Mouse (Mus musculus): Measurements from ENCODE around the gene Mrpl11. TPM values are rescaled to one million over a fixed set of nuclear protein-coding genes. Genes with fewer than 3 reads are reported as not detected.

Mrpl11 gene
- total RNA-seq (2023; ENCODE audit: inconsistent age), result 31.3 to 42.8 TPM (median 37.5 TPM) in 4 replicates

DNA sequence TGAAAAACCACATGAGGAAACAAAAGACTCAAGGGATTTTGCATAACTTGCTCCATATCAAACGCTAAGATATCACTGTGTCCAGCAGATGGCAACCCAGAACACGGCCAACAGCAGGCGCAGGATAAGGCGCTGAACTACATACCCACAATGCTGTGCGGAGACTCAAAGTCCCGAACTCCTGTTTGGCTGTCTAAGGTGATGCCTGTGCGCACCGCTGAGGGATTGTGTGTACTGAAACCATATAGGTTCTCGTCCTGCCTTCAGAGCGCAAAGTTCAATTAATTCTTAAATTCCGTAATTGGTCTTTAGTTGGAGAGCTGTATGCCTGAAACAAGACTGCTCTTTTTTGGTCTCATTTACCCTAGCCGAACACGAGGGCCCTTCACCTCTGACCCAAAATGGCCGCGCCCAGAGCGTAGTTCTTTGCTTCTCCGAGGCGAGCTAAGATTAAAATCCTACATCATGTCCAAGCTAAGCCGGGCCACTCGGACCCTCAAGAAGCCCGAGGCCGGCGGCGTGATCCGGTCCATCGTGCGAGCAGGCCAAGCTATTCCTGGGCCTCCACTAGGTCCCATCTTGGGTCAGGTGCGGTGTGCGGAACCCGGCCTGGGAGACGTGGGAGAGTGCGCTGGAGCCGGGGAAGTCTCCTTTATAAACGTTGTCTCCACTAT lies at the start of gene Mrpl11:
Gene Mrpl11 (plus strand): TSS at position 220 of the 674 bp plus-strand sequence.

DNA sequence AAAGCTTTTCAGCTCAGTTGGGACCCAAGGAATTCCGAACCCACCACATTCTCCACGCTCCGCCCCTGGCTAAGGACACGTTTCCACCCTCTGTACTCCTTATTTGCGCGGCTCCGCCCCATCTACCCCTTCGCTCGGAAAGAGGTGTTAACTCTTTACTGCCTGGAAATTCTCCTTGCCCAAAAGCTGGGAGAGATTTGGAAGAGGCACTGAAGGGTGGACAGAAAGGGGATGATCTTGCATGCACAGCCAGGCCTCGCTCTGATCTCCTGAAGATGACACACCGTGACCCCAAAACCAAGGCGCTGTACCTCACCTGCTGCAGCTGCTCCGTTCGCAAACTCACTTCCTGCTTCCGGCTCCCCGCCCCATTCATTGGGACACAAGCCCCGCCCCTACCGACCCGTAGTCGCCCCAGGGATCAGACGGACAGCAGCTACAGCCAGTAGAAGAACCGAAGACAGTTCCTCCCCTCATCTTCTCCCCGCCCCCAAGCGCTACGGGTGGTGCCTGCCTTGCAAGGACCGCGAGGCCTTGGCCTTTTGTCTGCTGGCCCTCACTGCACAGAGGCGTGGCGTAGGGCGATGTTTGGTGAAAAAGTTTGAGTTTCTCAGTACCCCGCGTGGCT lies 33.9 kb upstream of the Mrpl11 start, which contains the start of gene Dpp3:
Gene Dpp3 (minus strand): TSS at position 384 of the 628 bp plus-strand sequence.

DNA sequence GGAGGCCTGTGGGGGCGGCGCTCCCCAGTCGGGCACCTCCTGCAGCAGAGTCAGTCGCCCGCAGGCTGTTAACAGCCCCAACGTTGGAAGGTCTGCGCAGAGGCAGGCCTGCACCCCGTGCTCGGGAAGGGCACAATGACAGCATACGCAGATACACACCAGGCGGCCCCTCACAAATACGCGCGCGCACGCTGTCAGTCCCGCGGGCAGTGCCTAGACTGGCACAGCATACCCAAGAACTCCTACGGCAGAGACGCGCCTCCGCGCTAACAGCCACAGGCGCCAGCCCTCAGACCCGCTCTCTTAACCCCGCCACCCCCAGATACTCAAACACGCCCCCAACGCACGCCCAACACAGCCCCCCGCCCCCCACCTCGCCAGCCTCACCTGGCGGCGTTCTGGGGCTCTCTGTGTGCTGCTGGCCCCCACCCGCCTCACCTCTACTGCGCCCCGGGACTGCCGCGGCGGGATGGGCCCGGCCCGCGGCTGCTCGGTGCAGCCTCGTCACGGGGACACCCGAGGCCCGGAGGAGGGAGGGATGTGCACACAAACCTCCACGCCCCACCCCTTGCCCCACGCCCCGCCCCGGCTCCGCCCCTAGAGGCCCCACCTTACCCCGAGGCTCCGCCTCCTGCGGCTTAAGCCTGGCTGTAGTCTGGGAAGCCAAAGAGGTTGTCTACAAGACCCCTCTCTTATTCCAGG lies 19.2 kb upstream of the Mrpl11 start, which contains the start of gene Peli3:
Gene Peli3 (minus strand): TSS at position 577 of the 702 bp plus-strand sequence.

DNA sequence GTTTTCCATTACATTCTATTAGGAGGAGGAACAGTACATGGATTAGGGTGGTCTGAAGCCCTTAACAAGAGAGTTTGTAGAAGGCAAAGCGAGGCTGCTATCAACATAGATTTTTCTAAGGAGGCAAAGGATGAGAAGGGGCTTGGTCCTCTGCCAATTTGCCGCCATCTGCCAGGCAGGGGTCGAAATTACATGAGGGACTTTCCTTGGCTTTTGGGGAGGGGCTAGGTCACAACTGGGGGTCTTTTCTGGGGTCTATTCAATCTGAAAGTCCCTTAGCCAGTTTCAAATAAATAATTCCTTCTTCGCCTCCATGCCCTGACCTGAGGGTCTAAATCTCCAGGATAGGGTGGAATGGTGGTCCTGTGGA lies 28.3 kb downstream of the Mrpl11 start, which contains the start of gene Npas4:
Gene Npas4 (minus strand): TSS at position 61 of the 370 bp plus-strand sequence.

Other genes with a start within 250 kb of the Mrpl11 start
- 22.8 to 27.2 TPM (median 23.0 TPM) in 4 replicates for gene Rbm4b, start 205.7 kb upstream of the Mrpl11 start, total RNA-seq (2023; ENCODE audit: inconsistent age)
- 66.4 to 76.6 TPM (median 70.6 TPM) in 4 replicates for gene Rbm4, start 168.2 kb upstream of the Mrpl11 start, total RNA-seq (2023; ENCODE audit: inconsistent age)
- 28.2 to 42.1 TPM (median 30.4 TPM) in 4 replicates for gene Gm21992, start 150.5 kb upstream of the Mrpl11 start, total RNA-seq (2023; ENCODE audit: inconsistent age)
- gene Rbm14, start 150.5 kb upstream of the Mrpl11 start, total RNA-seq (2023; ENCODE audit: inconsistent age), result 68.5 to 90.5 TPM (median 73.1 TPM) in 4 replicates
- 22.2 to 26.6 TPM (median 24.0 TPM) in 4 replicates for gene Ccs, start 122.8 kb upstream of the Mrpl11 start, total RNA-seq (2023; ENCODE audit: inconsistent age)
- gene Ccdc87, start 122.8 kb upstream of the Mrpl11 start, total RNA-seq (2023; ENCODE audit: inconsistent age), result not detected in 4 replicates
- gene Ctsf, start 107.0 kb upstream of the Mrpl11 start, total RNA-seq (2023; ENCODE audit: inconsistent age), result 0.63 to 1.5 TPM (median 1.4 TPM) in 3 of 4 replicates, not detected in the other
- not detected in 4 replicates for gene Actn3, start 84.2 kb upstream of the Mrpl11 start, total RNA-seq (2023; ENCODE audit: inconsistent age)
- gene Zdhhc24, start 83.5 kb upstream of the Mrpl11 start, total RNA-seq (2023; ENCODE audit: inconsistent age), result 7.2 to 12.1 TPM (median 9.8 TPM) in 4 replicates
- 2.5 to 5.7 TPM (median 2.9 TPM) in 4 replicates for gene Bbs1, start 55.5 kb upstream of the Mrpl11 start, total RNA-seq (2023; ENCODE audit: inconsistent age)
- gene Dpp3, start 33.9 kb upstream of the Mrpl11 start, total RNA-seq (2023; ENCODE audit: inconsistent age), result 71.4 to 78.7 TPM (median 76.1 TPM) in 4 replicates
- 1.1 to 4.0 TPM (median 1.6 TPM) in 4 replicates for gene Peli3, start 19.0 kb upstream of the Mrpl11 start, total RNA-seq (2023; ENCODE audit: inconsistent age)
- gene Npas4, start 28.2 kb downstream of the Mrpl11 start, total RNA-seq (2023; ENCODE audit: inconsistent age), result 0.22 TPM in 1 of 4 replicates, not detected in the others
- 2.3 to 4.6 TPM (median 3.6 TPM) in 4 replicates for gene Slc29a2, start 61.7 kb downstream of the Mrpl11 start, total RNA-seq (2023; ENCODE audit: inconsistent age)
- gene B4gat1, start 76.7 kb downstream of the Mrpl11 start, total RNA-seq (2023; ENCODE audit: inconsistent age), result 1.0 to 3.7 TPM (median 2.2 TPM) in 4 replicates
- gene AC124502.3, start 76.7 kb downstream of the Mrpl11 start, total RNA-seq (2023; ENCODE audit: inconsistent age), result 2.1 to 4.3 TPM (median 3.1 TPM) in 4 replicates
- gene Brms1, start 79.2 kb downstream of the Mrpl11 start, total RNA-seq (2023; ENCODE audit: inconsistent age), result 59.2 to 67.2 TPM (median 63.0 TPM) in 4 replicates
- 1.8 to 3.9 TPM (median 3.1 TPM) in 4 replicates for gene Rin1, start 88.3 kb downstream of the Mrpl11 start, total RNA-seq (2023; ENCODE audit: inconsistent age)
- gene Cd248, start 105.9 kb downstream of the Mrpl11 start, total RNA-seq (2023; ENCODE audit: inconsistent age), result 0.18 TPM in 1 of 4 replicates, not detected in the others
- gene Tmem151a, start 123.4 kb downstream of the Mrpl11 start, total RNA-seq (2023; ENCODE audit: inconsistent age), result 0.13 to 0.96 TPM in 2 of 4 replicates, not detected in the others
- gene Yif1a, start 126.4 kb downstream of the Mrpl11 start, total RNA-seq (2023; ENCODE audit: inconsistent age), result 30.3 to 38.1 TPM (median 35.5 TPM) in 4 replicates
- 0.78 to 1.9 TPM (median 1.5 TPM) in 4 replicates for gene Cnih2, start 136.4 kb downstream of the Mrpl11 start, total RNA-seq (2023; ENCODE audit: inconsistent age)
- 101 to 112 TPM (median 105 TPM) in 4 replicates for gene Rab1b, start 144.9 kb downstream of the Mrpl11 start, total RNA-seq (2023; ENCODE audit: inconsistent age)
- 34.5 to 38.0 TPM (median 36.7 TPM) in 4 replicates for gene Klc2, start 156.4 kb downstream of the Mrpl11 start, total RNA-seq (2023; ENCODE audit: inconsistent age)

Measured in B cell, adult (primary cell).